Mouse (Mus musculus): ENCODE measurements around the gene Arl6ip5. TPM values are rescaled to one million over a fixed set of nuclear protein-coding genes. Genes with fewer than 3 reads are reported as not detected.
"Not testable (repeated sequence)": the region's sequence is repeated elsewhere in the genome, so short reads cannot be mapped to it uniquely, and the experiment has no call there.

The Arl6ip5 gene
- total RNA-seq, 2 experiments from 2014 or later, result 109 to 125 TPM

GRCm38 (mm10) chr6:97222931-97223467 is 12.5 kb downstream of the Arl6ip5 start:
- peak; percentile 58; the same call in 1 of the 2 replicates for ATAC-seq (ENCODE audit: poor library complexity, severe bottlenecking)

GRCm38 (mm10) chr6:97223566-97223965 is 13.1 kb downstream of the Arl6ip5 start:
- no peak for ATAC-seq (ENCODE audit: poor library complexity, severe bottlenecking)

GRCm38 (mm10) chr6:97224505-97224904 is 14.0 kb downstream of the Arl6ip5 start:
- no peak for ATAC-seq (ENCODE audit: poor library complexity, severe bottlenecking)

- no peak for ATAC-seq (ENCODE audit: poor library complexity, severe bottlenecking)
Observed at GRCm38 (mm10) chr6:97226083-97226491, 15.6 kb downstream of the Arl6ip5 start.

DNA sequence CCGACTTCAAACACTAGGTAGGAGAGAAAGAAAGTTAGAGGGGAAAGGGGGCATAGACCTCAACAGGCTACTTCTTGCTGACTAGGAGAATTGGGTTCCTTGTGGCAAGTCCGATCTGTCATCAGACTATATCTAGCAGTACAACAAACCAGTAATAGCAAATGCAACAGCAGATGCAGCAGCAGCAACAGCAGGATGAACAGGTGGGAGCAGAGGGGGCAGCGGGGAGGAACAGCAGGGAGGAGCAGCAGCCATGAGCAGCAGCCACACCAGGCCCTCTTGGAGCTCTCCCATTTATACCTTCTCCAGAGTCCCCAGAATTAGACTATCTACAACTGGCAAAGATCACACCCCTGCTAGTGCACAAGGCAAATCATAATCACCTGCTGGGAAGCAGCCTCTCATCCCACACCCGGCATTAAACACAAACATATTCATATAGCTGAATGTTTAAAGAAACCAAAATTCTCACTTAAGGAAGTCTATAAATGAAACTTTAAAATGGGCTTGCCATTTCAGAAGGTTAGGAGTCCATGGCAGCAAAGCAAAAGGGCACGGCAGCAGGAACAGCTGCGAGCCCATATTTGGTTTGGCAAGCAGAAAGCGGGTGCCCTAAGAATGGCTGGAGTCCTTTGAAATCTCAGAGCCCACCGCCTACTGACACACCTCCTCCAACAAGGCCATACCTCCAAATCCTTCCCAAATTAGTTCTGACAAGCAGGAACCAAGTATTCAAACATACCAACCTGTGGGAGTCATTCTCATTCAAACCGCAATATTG is 16.8 kb downstream of the Arl6ip5 start:
- no peak for ATAC-seq (ENCODE audit: poor library complexity, severe bottlenecking)

DNA sequence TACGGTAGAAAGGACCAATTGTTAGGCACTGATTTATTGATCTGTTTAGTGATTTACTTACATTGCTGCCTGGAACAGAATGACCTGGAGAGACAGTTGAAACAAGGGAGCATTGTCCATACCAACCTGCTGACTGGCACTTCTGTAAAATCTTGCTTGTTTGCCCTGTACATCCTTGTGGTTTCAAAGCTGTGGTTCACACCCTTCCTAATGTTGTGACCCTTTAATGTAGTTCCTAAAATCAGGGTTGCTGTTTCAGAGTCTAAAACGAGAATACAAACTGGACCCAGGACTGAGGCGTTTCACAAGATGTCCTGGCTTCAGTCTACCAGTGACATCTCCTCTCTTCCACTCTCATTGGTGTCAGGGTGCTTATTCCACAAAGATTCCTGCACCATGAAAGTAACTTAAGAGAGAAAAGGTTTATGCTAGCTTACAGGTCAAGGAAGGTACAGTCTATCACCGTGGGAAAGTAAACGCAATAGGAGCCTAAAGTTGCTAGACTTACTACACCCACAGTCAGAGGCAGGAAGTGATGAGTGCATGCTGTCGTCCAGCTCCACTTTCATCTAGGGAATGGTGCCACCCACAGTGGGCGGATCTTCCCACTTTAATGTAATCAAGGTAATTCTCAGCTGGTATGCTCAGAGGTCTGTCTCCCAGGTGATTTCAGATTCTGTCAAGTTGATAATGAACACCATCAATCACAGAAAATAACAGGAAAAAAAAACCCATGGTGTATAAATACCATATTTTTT is 24.6 kb downstream of the Arl6ip5 start:
- ATAC-seq (ENCODE audit: poor library complexity, severe bottlenecking), result peak; percentile 88

DNA sequence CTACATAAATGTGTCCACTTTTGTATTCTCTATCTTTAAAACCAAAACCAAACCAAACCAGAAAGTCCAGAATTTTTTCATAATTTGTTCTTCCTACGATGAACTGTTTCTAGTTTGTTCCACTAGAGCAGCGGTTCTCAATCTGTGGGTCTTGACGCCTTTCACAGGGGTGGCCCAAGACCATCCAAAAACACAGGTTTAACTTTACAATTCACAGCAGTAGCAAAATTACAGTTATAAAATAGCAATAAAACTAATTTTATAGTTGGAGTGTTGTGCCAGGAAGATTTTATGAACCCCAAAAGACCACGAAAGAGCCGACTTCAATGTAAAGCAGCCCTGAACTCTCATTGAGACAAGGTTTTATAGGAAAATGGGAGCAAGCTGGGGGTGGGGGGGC is 25.6 kb downstream of the Arl6ip5 start:
- ATAC-seq (ENCODE audit: poor library complexity, severe bottlenecking), result no peak

- ATAC-seq (ENCODE audit: poor library complexity, severe bottlenecking), result no peak
Observed at GRCm38 (mm10) chr6:97239360-97239759, 28.9 kb downstream of the Arl6ip5 start.

DNA sequence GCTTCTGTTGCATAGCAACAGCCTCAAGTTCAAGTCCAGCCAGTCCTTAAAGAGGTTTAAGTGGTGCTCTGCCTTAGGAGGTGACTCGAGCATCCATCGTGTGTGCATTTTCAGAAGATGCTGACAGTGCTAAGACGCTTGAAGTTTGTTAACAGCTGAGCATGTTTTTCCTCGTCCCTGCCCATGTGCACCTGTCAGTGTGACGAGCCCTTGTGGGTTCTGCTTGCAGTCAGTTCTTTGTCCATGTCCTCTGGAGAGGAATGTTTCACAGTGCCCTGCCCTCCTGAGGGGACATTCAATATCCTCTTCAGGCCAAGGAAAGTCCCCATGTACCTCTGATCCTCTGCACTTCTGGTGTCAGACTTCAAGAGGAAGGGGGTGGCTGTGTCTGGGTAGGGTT is 29.6 kb downstream of the Arl6ip5 start:
- no peak for ATAC-seq (ENCODE audit: poor library complexity, severe bottlenecking)

GRCm38 (mm10) chr6:97242522-97242921 is 32.0 kb downstream of the Arl6ip5 start:
- no peak for ATAC-seq (ENCODE audit: poor library complexity, severe bottlenecking)

DNA sequence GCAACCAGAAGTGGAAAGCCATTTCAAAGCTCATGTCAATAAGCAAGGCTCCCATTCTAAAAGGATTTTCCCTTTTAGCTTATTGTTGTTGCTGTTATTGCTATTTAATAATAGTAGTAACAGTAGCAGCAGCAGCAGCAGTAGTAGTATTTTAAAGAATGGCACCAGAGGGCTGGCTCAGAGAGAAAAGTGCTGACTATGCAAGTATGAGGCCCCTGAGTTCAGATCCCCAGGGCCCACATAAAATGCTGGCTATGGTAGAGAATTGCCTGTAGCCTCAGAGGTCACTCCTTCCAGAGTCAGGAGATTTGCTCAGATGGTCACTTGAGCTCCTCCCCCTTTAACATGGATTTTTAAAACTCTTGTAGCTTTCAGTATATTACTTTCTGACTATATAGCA is 34.7 kb downstream of the Arl6ip5 start:
- ATAC-seq (ENCODE audit: poor library complexity, severe bottlenecking), result no peak

- peak; percentile 74 for ATAC-seq (ENCODE audit: poor library complexity, severe bottlenecking)
Observed at GRCm38 (mm10) chr6:97250966-97251365, 40.5 kb downstream of the Arl6ip5 start.

DNA sequence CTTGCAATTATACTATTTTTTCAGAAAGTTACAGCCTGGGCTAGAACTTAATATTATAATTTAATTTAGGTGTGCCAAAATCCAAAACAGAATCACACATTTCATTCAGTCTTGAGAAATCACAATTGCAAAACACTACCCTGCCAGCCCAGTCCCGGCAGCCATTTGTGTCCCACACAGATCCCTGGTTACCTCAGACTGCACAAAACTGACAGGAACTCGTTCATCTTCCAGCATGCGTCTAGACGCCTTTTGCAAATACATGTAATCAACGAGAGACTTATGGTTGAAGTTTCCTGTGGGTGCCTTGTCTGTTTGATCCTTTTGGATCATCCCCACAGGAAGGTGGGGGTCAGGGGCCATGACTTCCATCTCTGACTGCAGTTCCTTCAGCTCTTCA is 41.6 kb downstream of the Arl6ip5 start:
- ATAC-seq (ENCODE audit: poor library complexity, severe bottlenecking), result no peak

DNA sequence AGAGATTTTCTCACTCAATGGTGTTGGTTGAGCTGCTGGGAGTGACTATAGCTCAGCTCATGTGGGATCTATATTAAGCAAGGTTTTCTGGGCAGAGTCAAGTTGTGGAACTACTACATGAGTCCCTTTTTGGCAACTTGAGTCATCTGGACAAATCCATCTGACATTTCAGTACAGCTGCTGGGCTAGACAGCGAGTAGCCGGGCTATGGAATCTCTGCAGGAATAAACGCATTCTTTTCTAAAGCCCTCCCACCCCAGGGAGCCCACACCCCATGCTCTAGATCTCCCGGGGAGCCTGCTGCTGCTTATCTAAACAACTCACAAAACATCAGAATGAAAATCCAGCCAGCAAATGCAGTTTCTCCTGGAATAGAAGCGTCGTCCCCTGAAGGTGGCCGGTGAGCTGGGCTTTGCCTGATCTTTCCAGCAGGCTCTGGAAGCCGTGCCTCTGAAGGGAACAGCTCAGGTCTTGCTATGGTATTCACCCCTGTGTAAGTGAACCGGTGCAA is 42.3 kb downstream of the Arl6ip5 start, which contains the start of gene Lmod3:
Lmod3 (minus strand) TSS at position 49 of the 511 bp plus-strand sequence.
- ATAC-seq (ENCODE audit: poor library complexity, severe bottlenecking), result no peak

GRCm38 (mm10) chr6:97258489-97258888 is 48.0 kb downstream of the Arl6ip5 start:
- ATAC-seq (ENCODE audit: poor library complexity, severe bottlenecking), result no peak

DNA sequence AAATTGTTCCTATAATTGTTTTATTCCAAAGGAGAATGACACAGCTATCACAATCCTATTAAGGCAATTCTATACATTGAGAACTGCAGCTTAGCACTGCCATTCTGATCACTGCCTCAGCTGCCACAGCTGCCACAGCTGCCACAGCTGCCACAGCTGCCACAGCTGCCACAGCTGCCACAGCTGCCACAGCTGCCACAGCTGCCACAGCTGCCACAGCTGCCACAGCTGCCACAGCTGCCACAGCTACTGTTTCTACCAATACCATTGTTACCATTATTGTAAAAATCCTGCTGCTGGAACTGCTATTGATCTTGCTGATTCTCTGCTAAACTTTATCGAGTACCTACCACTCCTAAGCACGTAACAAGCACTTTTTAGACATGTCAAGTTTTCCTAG is 49.4 kb downstream of the Arl6ip5 start:
- ATAC-seq (ENCODE audit: poor library complexity, severe bottlenecking), result not testable (repeated sequence)

- ATAC-seq (ENCODE audit: poor library complexity, severe bottlenecking), result no peak
Observed at GRCm38 (mm10) chr6:97262229-97262628, 51.7 kb downstream of the Arl6ip5 start.

DNA sequence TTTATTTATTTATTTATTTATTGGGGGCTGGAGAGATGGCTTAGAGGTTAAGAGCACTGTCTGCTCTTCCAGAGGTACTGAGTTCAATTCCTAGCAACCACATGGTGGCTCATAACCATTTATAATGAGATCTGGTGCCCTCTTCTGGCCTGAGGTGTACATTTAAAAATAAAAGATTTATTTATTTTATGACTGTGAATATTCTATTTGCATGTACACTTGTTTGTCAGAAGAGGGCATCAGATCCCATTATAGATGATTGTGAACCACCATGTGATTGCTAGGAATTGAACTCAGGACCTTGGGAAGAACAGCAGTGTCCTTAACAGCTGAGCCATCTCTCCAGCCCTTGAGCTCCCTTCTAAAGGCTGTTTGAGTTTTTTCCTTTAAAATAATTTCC is 53.3 kb downstream of the Arl6ip5 start:
- ATAC-seq (ENCODE audit: poor library complexity, severe bottlenecking), result not testable (repeated sequence)

- ATAC-seq (ENCODE audit: poor library complexity, severe bottlenecking), result no peak
Observed at GRCm38 (mm10) chr6:97265240-97265639, 54.8 kb downstream of the Arl6ip5 start.

DNA sequence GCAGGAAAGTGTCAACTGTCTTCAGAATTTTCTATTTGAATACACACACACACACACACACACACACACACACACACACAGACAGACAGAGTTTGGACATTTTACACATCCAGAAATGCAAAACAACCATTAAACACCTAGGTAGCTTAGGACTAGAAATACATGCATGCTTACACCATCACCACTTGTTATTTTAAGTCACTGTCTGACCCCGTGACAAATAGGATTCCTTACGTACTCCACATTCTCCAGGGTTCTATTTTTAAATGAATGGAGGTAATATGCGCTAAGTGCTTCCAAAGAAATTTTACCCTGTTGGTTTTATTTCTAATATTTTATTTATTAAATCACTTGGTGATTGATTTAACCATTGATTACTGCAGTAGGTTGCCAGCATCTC is 55.2 kb downstream of the Arl6ip5 start:
- no peak for ATAC-seq (ENCODE audit: poor library complexity, severe bottlenecking)

GRCm38 (mm10) chr6:97266661-97267060 is 56.2 kb downstream of the Arl6ip5 start:
- ATAC-seq (ENCODE audit: poor library complexity, severe bottlenecking), result no peak

- ATAC-seq (ENCODE audit: poor library complexity, severe bottlenecking), result no peak
Observed at GRCm38 (mm10) chr6:97267132-97267531, 56.6 kb downstream of the Arl6ip5 start.

Data from megakaryocyte, adult 5-6 weeks (primary cell).